Mouse (Mus musculus) ovary, postnatal 10 days (tissue): ENCODE measurements at regions not wholly inside any gene's neighbourhood (a gene's known extent, or its start where the extent isn't known, plus 50 kb on each side); places are given as distances from the start of the nearest gene placed in this dataset.

Experiments
- DNase-seq: peaks from one replicate; pipeline ENCODE4 v3.0.0; 2022; ENCODE audit warnings: low spot score

DNA sequence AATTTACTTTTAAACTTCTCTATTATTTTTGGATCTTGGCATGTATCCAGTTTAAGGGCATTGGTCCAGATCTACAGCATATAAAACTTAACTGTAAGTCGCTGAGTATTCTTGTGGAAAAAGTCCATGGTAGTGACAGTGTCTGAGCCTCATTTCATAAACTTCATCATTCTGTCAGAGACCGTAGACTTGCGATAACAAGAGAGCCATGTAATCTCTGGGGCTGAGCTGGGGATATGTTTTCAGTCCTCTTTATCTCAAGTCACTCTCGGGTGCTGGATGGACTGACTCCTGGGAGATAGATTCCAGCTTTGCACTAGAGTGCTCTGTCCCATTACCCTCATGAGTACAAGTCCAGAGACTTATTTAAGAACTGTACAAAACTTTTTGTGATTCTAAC, 362.0 kb downstream of the Fat4 start:
- DNase-seq: no peak

GRCm38 (mm10) chr3:39249224-39249892, 362.6 kb downstream of the Fat4 start:
- DNase-seq: no peak

- no peak for DNase-seq
Observed at GRCm38 (mm10) chr3:39253076-39253475, 366.3 kb downstream of the Fat4 start.

DNA sequence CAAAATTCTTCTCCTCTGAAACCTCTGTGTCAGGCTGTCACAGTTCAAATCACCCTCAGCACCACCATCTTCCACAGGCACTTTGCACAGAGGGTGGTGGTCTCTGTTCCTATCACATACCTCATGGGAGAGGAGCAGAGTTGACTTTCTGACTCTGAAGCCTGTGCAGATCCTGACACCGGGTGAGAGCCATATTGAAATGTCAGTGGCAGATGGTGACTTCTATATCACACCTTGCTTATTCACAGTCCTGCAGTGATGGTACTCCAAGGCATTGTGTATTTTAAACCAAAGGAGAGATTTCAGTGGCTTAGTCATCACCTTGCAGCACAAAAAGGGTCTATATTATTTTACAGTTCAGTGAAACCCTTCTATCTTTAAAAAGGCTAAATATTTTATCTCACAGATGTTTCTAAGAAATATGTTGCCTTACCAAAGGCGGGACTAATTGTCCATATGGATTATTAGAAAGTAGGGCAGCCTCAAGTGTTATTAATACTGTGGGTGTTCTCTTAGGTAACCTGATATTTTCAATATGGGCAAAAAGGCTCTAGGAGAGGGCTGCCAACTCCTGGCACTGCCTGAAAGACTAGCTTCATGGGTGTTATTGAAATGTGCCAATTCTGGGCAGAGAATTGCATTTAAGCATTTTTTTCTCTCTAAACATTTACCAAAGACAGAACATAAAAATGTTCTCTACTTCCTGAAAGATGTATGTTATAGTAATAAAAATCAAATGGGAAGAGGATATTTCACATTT, 378.1 kb downstream of the Fat4 start:
- no peak for DNase-seq

GRCm38 (mm10) chr3:39265606-39266005, 378.9 kb downstream of the Fat4 start:
- no peak for DNase-seq

DNA sequence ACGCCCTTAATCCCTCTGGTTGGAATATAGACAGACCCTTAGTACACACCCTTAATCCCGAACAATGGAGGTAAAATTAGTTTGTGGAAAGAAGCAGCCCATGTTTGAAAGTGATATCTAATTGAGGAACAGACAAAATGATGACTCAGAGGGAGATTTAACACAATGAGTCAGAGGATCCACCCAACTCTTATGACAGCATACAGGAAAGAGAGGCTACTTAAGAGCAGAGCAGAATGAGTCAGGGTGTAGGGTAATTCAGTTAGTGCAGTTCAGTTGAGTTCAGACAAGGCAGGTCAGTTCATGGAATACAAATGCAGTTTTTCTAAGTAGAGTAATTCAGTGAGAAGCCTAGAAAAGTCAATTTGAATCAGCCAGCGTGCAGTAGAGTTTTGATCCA, 382.6 kb downstream of the Fat4 start:
- DNase-seq: no peak

- no peak for DNase-seq
Observed at GRCm38 (mm10) chr3:39272616-39273015, 385.9 kb downstream of the Fat4 start.

DNA sequence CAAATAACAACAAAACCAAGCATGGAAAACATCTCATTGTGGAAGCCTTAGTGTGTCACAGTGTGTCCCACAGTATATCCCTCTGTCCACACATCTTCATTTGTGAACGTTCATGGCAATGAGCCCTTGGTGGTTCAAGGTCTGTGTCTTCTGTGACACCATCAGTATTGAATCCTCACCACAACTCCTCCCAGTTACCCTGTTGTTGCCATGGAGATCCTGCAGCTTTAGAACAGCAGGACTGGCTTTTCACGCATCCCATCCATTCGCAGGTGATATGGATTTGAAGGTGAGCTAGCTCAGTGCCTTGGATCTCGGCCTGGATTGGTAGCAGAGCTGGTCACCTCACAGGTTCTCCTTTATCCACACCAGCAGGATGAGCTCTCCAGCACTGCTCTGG, 390.2 kb downstream of the Fat4 start:
- DNase-seq: no peak

DNA sequence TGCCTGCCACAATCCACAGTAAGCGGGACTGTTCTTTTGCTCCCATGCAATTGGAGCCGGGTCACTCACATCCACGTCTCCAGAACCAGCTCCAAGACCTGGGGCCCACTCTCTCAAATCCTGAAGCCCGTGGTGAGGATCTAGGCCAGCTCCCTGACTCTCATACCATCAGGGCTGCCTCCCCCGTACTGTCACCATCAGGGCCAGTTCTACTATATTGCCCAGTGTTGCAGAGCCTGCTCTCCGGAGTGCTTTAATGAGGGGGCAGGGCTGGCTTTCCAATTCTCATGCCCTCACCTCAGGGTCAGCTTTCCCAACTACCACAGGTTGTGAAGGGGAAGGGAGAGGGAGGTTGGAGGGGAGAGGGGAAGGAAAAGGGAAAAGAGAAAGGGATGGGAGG, 390.6 kb downstream of the Fat4 start:
- DNase-seq: no peak

DNA sequence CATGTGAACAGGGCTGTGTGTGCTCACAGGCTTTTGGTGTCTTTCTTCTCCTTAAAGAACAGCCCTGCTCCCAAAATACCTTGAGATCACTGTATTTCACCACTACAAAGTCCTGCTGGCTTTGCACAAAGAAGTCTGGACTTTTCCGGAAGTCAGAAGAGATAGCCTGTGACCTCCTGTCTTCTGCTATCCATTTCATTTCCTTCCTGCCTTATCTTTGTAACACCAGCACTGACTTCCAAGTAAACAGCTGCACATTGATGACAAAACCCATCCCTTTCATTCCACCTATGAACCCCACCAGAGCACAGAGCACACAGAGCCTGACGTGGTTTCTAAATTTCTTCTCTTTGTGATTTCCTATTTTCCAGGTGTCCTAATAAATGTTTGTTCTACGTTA, 408.5 kb downstream of the Fat4 start:
- no peak for DNase-seq

GRCm38 (mm10) chr3:39296257-39296656, 409.5 kb downstream of the Fat4 start:
- DNase-seq: no peak

DNA sequence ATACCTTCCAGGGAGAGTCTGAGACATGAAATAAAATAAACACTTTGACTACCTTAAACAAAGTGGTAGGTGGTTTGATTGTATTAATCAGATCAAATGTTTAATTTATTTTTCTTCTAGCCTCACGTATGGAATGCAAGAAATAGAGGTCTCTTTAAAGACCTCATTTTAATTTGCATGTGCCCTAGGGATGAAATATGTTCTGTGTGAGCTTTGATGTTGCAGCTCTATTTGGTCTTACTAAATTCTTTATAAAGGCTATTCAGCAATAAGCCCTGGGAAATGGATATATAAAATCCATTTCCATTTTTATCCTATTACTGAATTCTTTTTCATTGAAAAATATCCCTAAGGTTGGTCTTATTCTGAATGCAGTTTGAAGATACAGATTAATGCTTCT, 422.7 kb downstream of the Fat4 start:
- no peak for DNase-seq

GRCm38 (mm10) chr3:39313563-39313962, 426.8 kb downstream of the Fat4 start:
- no peak for DNase-seq

GRCm38 (mm10) chr3:39320851-39321250, 434.1 kb downstream of the Fat4 start:
- no peak for DNase-seq

- DNase-seq: no peak
Observed at GRCm38 (mm10) chr3:39322225-39322624, 435.5 kb downstream of the Fat4 start.

- no peak for DNase-seq
Observed at GRCm38 (mm10) chr3:39335612-39336230, 449.0 kb downstream of the Fat4 start.

DNA sequence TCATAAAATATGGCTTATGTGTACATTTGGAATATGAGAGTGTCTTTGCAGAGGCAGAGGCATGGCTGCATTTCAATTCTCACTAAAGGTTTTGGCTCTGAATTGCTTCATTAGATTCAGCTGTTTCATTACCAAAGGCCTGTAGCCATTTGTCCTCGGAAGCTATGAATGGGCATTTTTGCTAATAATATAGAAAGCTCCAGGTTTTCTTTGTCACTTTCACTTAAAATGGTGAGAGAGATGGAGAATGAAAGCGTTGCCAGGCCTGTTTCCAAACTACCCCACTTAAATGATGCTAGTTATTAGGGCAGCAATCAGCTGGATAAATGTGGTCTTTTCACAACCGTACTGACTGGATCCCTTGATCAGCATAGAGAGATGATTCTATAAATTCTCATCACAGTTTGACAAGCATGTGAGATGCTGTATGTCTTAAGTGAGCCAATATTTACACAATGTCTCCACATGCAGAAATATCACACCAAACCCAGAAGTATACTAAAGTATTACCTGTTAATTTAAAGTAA, 454.5 kb downstream of the Fat4 start:
- no peak for DNase-seq

GRCm38 (mm10) chr3:39344078-39344477, 457.3 kb downstream of the Fat4 start:
- no peak for DNase-seq

DNA sequence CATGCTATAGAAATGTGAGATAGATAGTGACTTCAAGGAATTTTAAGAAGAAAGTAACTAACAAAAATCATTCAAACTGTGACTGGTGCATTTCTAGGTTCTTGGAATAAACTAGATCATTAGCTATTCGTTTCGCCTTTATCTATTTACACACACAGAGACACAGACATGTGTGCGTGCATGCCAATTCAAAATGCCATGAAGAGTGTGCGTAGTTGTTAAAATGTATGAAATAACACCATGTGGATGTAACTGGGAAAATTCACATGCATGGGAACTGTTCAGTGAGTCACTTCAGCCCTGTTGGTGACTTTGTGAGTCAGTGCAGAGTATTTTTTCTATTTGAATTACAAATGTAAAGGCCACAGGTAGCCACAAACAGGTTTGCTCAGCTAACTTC, 460.8 kb downstream of the Fat4 start:
- DNase-seq: no peak

GRCm38 (mm10) chr3:39357012-39357411, 470.3 kb downstream of the Fat4 start:
- no peak for DNase-seq

DNA sequence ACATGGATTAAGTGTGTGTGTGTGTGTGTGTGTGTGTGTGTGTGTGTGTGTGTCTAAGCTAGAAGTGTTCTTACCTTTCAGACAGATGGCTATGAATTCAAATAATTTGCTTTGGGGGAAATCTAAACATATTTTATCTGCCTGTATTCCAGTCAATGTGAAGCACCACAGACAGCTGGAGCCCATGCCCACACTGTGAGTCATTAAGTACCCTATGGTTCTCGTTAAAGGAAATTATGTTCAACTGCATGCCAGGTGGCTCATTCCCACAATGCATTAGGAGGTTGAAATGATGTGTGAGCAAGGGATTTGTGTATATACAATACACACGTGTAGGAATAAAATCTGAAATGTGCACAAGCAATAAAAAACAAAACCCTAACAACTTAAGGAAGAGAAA, 473.5 kb downstream of the Fat4 start:
- DNase-seq: no peak

DNA sequence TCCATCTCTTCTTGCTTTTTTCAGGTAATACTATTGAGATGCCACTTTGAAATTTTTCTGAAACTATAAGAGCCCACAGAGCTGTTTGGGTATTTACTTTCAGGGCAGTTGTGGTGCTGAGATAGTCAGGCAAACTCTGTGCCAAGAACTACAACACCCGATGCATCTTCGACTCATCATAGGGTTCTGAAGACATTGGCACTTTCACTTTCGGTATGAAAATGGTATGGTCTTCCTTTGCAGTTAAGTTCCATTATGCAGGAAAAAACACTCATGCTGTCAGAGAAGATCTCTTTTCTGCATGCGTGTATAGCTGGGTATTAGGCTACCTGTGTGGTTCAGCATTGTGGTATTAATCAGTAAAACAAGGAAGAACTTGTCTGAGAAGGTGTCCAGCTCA, 484.2 kb downstream of the Fat4 start:
- no peak for DNase-seq

- DNase-seq: no peak
Observed at GRCm38 (mm10) chr3:39372426-39372950, 485.7 kb downstream of the Fat4 start.
